ENCODE assay signal across 9 mouse cellular contexts in the genomic region with DNA sequence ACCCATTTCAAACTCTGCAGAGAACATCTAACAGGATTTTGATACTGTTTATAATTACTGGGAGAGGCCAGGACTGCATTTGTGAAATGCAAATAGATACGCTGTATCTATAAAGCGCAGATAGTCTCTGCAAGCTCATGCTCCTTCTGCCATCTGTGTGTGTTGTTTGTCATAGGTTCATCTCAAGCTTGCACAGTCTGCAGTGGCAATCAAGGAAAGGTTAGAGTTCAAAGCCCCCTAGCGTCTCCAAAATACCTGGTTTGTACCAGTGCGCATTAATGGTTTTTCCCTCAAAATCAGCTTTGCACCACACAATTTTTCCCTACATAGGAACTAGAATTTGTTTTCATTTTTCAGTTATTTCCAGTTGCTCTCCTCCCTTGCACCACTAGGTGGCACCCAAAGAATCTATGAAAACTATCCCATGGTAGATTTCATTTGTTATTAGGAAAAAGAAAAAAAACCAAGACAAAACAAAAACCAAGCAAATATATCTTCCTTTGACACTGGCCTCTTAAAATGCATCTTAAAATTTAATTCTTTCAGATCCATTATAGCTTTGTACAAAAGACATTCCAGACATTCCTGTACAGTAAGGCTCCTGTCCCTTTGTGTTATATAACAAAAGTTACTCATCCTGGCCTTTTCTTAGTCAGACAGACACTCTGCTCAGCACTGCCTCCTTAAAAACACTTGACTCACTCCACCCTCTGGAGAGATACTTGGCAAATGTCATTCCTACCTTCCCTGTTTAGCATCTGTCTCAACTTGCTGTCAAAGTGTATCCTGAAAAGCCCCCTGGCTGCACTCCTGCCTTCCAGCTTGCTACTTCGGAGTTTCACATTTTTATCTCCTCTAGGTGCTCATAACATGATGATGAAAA.
DNase-seq lines count a peak whose midpoint lies in the region; ATAC-seq lines count a peak whose summit lies in the region.
"Had no signal": no experiment of that assay in that cellular context is flagged by ENCODE, and none has a peak within 500 bp of the region (broad histone marks: within the 10 kb centered on the region; RNA-seq: fewer than 3 reads in every experiment).

No protein-coding gene starts in this region.

- 73% methylated on average over 5 of the region's 5 CpGs for WGBS in forebrain, embryonic 11.5 days
- WGBS in limb, embryonic 10.5 days: 76% methylated on average over 5 of the region's 5 CpGs

- no peak overlapping the region for H3K4me3 ChIP-seq in forebrain, embryonic 11.5 days (ENCODE audit: low read depth, low read length)
- H3K4me3 ChIP-seq in limb, embryonic 10.5 days: no peak overlapping the region
- H3K4me3 ChIP-seq: hindbrain, embryonic 15.5 days; stomach, embryonic 15.5 days had no signal

- H3K4me1 ChIP-seq in forebrain, embryonic 11.5 days (replicated peaks; ENCODE audit: control insufficient read depth, insufficient read depth, low read length): no peaks in the 10 kb centered on the region
- H3K4me1 ChIP-seq in limb, embryonic 10.5 days: no peaks in the 10 kb centered on the region
- H3K4me1 ChIP-seq: hindbrain, embryonic 15.5 days; stomach, embryonic 15.5 days had no signal

- DNase-seq in urinary bladder, postnatal 25 days (ENCODE audit: low spot score): peak; percentile 38
- no peak for DNase-seq in urinary bladder, postnatal 4 days (ENCODE audit: low spot score in 2 of 2)
- DNase-seq in brain, adult 2 months (ENCODE audit: low read depth, low spot score): peak; percentile 88
- DNase-seq in forebrain, embryonic 11.5 days (ENCODE audit: low spot score): no peak
- peak; percentile 56 for DNase-seq in induced T-regulatory cell, adult 2 months (ENCODE audit: low read depth)
- peak; percentile 37 for DNase-seq in limb, embryonic 10.5 days (ENCODE audit: low spot score)
- DNase-seq in retina, adult 2 months (ENCODE audit: low read depth, low spot score): peak; percentile 2

- no peak overlapping the region for H3K27ac ChIP-seq in forebrain, embryonic 11.5 days (ENCODE audit: low read depth, low read length)
- no peak overlapping the region for H3K27ac ChIP-seq in limb, embryonic 10.5 days
- H3K27ac ChIP-seq: hindbrain, embryonic 15.5 days; stomach, embryonic 15.5 days had no signal

- H3K36me3 ChIP-seq in forebrain, embryonic 11.5 days (ENCODE audit: control insufficient read depth, insufficient read depth, low read length): no peaks in the 10 kb centered on the region
- H3K36me3 ChIP-seq in limb, embryonic 10.5 days: no peaks in the 10 kb centered on the region
- H3K36me3 ChIP-seq: hindbrain, embryonic 15.5 days; stomach, embryonic 15.5 days had no signal

- no peak overlapping the region for H3K4me2 ChIP-seq in forebrain, embryonic 11.5 days (ENCODE audit: low read depth, low read length, severe bottlenecking)
- H3K4me2 ChIP-seq: hindbrain, embryonic 15.5 days; stomach, embryonic 15.5 days had no signal

- no peaks in the 10 kb centered on the region for H3K9me3 ChIP-seq in forebrain, embryonic 11.5 days (ENCODE audit: control insufficient read depth, low read length)
- no peaks in the 10 kb centered on the region for H3K9me3 ChIP-seq in limb, embryonic 10.5 days (replicated peaks)
- H3K9me3 ChIP-seq: hindbrain, embryonic 15.5 days; stomach, embryonic 15.5 days had no signal

- peak; percentile 71 for ATAC-seq in forebrain, embryonic 11.5 days (replicated peaks; ENCODE audit: low FRiP score)

- H3K9ac ChIP-seq in forebrain, embryonic 11.5 days (ENCODE audit: low read length): no peak overlapping the region
- H3K9ac ChIP-seq: hindbrain, embryonic 15.5 days; stomach, embryonic 15.5 days had no signal

- no peaks in the 10 kb centered on the region for H3K27me3 ChIP-seq in forebrain, embryonic 11.5 days (ENCODE audit: control insufficient read depth, insufficient read depth, low read length)
- no peaks in the 10 kb centered on the region for H3K27me3 ChIP-seq in limb, embryonic 10.5 days (ENCODE audit: low read depth, poor library complexity, severe bottlenecking)
- H3K27me3 ChIP-seq: hindbrain, embryonic 15.5 days; stomach, embryonic 15.5 days had no signal

Comparison
In these comparisons a context has a peak if more than half of its experiments do, and no peak if none do; other contexts are left out.
1. DNase-seq: peak in urinary bladder, postnatal 25 days (single experiment), brain, adult 2 months (single experiment), induced T-regulatory cell, adult 2 months (single experiment), limb, embryonic 10.5 days (single experiment) and retina, adult 2 months (single experiment); none in urinary bladder, postnatal 4 days (0 of 2) and forebrain, embryonic 11.5 days (single experiment).